Comparison of ENCODE assay signal across 15 mouse cellular contexts in the genomic region with DNA sequence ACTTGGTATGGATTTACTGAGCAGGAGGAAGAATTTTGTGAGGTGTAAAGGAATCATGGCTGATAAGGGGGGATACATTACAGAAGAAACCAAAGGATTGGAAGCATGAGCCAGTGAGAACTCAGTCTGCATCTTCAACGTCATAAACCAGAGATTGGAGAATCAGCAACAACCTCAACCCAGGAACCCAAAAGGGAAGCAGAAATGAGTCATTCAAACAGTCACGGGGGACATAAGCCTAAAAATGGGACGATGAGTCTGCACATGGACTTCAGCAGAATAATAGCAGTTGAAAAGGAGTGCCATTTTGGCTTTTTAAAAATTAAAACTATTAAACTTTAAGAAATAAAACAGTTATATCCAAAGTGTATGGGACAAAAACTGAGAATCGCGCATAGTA.
"Had no signal": no experiment of that assay in that cellular context is flagged by ENCODE, and none has a peak within 500 bp of the region (broad histone marks: within the 10 kb centered on the region; RNA-seq: fewer than 3 reads in every experiment).

No protein-coding gene starts in this region.

- H3K36me3 ChIP-seq: neural tube, embryonic 15.5 days; stomach, embryonic 15.5 days had no signal

- H3K4me1 ChIP-seq: neural tube, embryonic 15.5 days; stomach, embryonic 15.5 days had no signal

- H3K4me3 ChIP-seq: neural tube, embryonic 15.5 days; stomach, embryonic 15.5 days had no signal

- DNase-seq: retina, postnatal 1 day; right cerebral cortex, adult 18-20 months; right cerebral cortex, postnatal 14 days; right cerebral cortex, postnatal 25 days; right cerebral cortex, postnatal 4 days; spleen, adult 18-20 months; thymus, adult 18-20 months; thymus, adult 2 months; thymus, postnatal 14 days; thymus, postnatal 25 days; thymus, postnatal 36 days; thymus, postnatal 4 days had no signal

- H3K27ac ChIP-seq: neural tube, embryonic 15.5 days; stomach, embryonic 15.5 days; stomach, postnatal 0 days had no signal

- H3K4me2 ChIP-seq: neural tube, embryonic 15.5 days; stomach, embryonic 15.5 days had no signal

- H3K9ac ChIP-seq: neural tube, embryonic 15.5 days; stomach, embryonic 15.5 days had no signal

- H3K27me3 ChIP-seq: neural tube, embryonic 15.5 days; stomach, embryonic 15.5 days had no signal

- H3K9me3 ChIP-seq: neural tube, embryonic 15.5 days; stomach, embryonic 15.5 days had no signal
